21 mouse cellular contexts compared by ENCODE assay signal in the genomic region with DNA sequence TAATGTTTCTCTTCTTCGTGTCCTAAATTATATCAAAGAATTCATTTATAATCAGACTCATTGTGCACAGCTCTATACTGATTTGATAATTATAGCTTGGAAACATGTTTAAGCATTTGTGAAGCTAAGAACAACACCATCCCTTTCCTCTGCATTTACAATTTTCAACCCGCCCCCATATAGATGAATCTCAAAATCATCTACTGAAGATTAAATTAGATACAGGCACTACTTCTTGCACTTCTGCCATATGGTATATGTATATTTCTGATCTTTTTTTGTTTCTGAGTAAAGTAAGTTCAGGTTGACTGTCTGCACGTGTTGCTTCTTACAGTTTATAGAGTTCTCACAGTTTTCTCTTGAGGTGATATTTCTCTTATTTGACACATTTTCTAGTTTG.
DNase-seq lines count a peak whose midpoint lies in the region; ATAC-seq lines count a peak whose summit lies in the region.
"Had no signal": no experiment of that assay in that cellular context is flagged by ENCODE, and none has a peak within 500 bp of the region (broad histone marks: within the 10 kb centered on the region; RNA-seq: fewer than 3 reads in every experiment).

No protein-coding gene starts in this region.

- peak; percentile 93 for ATAC-seq in frontal cortex, adult (ENCODE audit: low TSS enrichment)
- ATAC-seq in erythroid progenitor cell, adult 5-6 weeks (replicated peaks; ENCODE audit: low FRiP score, poor library complexity, severe bottlenecking), result no peak
- ATAC-seq: activated CD4-positive, CD25-positive, alpha-beta regulatory T cell, adult 4 months; CD4-positive, CD25-positive, alpha-beta regulatory T cell, adult 4 months; Patski had no signal

- DNase-seq in frontal cortex, postnatal 10 days (ENCODE audit: low spot score in 2 of 2), result no peak
- peak; percentile 3 to 26 for DNase-seq in frontal cortex, adult 2 months (ENCODE audit: extremely low spot score in 1 of 2, low spot score in 1 of 2)
- DNase-seq in frontal cortex, postnatal 14 days (ENCODE audit: low spot score in 2 of 2), result no peak
- DNase-seq in brain, adult 2 months (ENCODE audit: low read depth, low spot score), result peak; percentile 47
- peak; percentile 69 for DNase-seq in telencephalon, adult 2 months (ENCODE audit: low read depth, low spot score)
- no peak for DNase-seq in heart, postnatal 25 days (ENCODE audit: low spot score)
- DNase-seq: adrenal gland, adult 2 months; adrenal gland, adult 8-10 months; adrenal gland, postnatal 10 days; adrenal gland, postnatal 14 days; adrenal gland, postnatal 25 days; adrenal gland, postnatal 36 days; B cell, adult 2 months; cerebellum, adult 11 months; cerebellum, adult 11-12 months; cerebellum, adult 18-20 months had no signal

- intact Hi-C loops in heart, postnatal 25 days (cut with DNase I), result no loop called here

Comparison
In these comparisons a context has a peak if more than half of its experiments do, and no peak if none do; other contexts are left out.
1. DNase-seq: peak in frontal cortex, adult 2 months (2 of 2), brain, adult 2 months (single experiment) and telencephalon, adult 2 months (single experiment); none in frontal cortex, postnatal 10 days (0 of 2), frontal cortex, postnatal 14 days (0 of 2) and heart, postnatal 25 days (single experiment).